Mouse (Mus musculus) erythroblast, embryonic 14.5 days (primary cell): ENCODE data around the gene Hspd1. TPM values are rescaled to one million over a fixed set of nuclear protein-coding genes. Genes with fewer than 3 reads are reported as not detected.

Experiments used
- H3K27me3 ChIP-seq: 2 replicates; pipeline ENCODE4 v1.6.1; 2012; ENCODE audit warnings: inconsistent platforms; ENCODE audit not compliant: control insufficient read depth
- H3K36me3 ChIP-seq: 2 replicates; pipeline ENCODE4 v1.6.1; 2012; ENCODE audit warnings: mild to moderate bottlenecking, inconsistent platforms; ENCODE audit not compliant: control insufficient read depth
- H3K4me1 ChIP-seq: 2 replicates; pipeline ENCODE4 v1.6.1; 2012; ENCODE audit warnings: inconsistent platforms; ENCODE audit not compliant: control insufficient read depth
- H3K4me3 ChIP-seq: replicated peaks from 2 replicates; pipeline ENCODE3; 2012; ENCODE audit warnings: moderate library complexity, mild to moderate bottlenecking, inconsistent platforms
- H3K9me3 ChIP-seq: 2 replicates; pipeline ENCODE4 v1.6.1; 2012; ENCODE audit warnings: low read length, inconsistent platforms, mixed read lengths; ENCODE audit not compliant: control insufficient read depth
- GATA1 ChIP-seq: IDR thresholded peaks from 2 replicates; pipeline ENCODE4 v1.6.1; 2012; ENCODE audit warnings: low read length, inconsistent platforms, mixed read lengths
- TAL1 ChIP-seq: IDR thresholded peaks from 3 replicates; pipeline ENCODE4 v1.6.1; 2012; ENCODE audit warnings: low read length, inconsistent platforms, mixed read lengths
- polyA plus RNA-seq: library from polyadenylated mRNA; stranded (reverse); fragments of >175 nt; gene quantifications from 2 replicates; pipeline ENCODE4 v1.2.3, GENCODE M21; 2012

Hspd1 gene
- polyA plus RNA-seq, 1 experiment = 1.9 TPM

GRCm38 (mm10) chr1:55048841-55049587, 39.0 kb downstream of the Hspd1 start:
- Histone ChIP-seq H3K9me3 (no peaks in the 10 kb centered on the region), H3K27me3 (peaks cover 9% of the 10 kb centered on the region), H3K4me3 (no peak overlapping the region), H3K36me3 (no peaks in the 10 kb centered on the region; the same call in none of the 2 replicates), H3K4me1 (peaks cover 18% of the 10 kb centered on the region)
- TF ChIP-seq TAL1 (no peak), GATA1 (no peak)

GRCm38 (mm10) chr1:55043164-55043563, 44.9 kb downstream of the Hspd1 start:
- peaks cover 7% of the 10 kb centered on the region for H3K4me1 ChIP-seq
- H3K36me3 ChIP-seq = no peaks in the 10 kb centered on the region
- peaks cover 12% of the 10 kb centered on the region for H3K27me3 ChIP-seq
- TF ChIP-seq TAL1 (no peak), GATA1 (no peak)
- H3K4me3 ChIP-seq = no peak overlapping the region
- peaks cover 13% of the 10 kb centered on the region for H3K9me3 ChIP-seq

- no peak for TF ChIP-seq GATA1
- H3K4me1 ChIP-seq = peaks cover 7% of the 10 kb centered on the region
- H3K27me3 ChIP-seq = peaks cover 12% of the 10 kb centered on the region
- H3K4me3 ChIP-seq = no peak overlapping the region
- H3K36me3 ChIP-seq = no peaks in the 10 kb centered on the region
- H3K9me3 ChIP-seq = peaks cover 13% of the 10 kb centered on the region
Observed at GRCm38 (mm10) chr1:55042246-55042645, 45.8 kb downstream of the Hspd1 start.

DNA sequence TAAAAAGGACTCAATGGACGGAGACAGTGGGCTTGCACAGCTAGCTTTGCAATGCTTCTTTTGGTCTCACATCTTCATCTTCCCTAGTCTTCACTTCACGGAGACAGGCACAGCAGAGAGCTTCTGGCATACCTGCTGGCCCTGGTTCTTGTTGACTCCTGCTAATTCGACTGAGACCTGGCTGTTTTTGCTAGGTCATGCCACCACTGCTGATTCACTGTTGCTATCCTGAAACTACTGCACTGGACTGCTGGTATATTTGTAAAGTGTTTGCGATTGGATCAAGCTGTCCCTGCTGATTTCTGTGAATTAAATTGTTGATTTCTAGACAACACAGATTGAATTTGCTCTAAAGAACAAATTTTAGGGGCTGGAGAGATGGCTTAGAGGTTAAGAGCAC, 46.4 kb downstream of the Hspd1 start:
- peaks cover 12% of the 10 kb centered on the region for H3K27me3 ChIP-seq
- H3K4me3 ChIP-seq = no peak overlapping the region
- H3K36me3 ChIP-seq = no peaks in the 10 kb centered on the region
- no peak for TF ChIP-seq TAL1
- no peak for TF ChIP-seq GATA1
- H3K4me1 ChIP-seq = peaks cover 7% of the 10 kb centered on the region
- H3K9me3 ChIP-seq = peaks cover 13% of the 10 kb centered on the region

- no peak for TF ChIP-seq GATA1
- TF ChIP-seq TAL1 = no peak
Observed at GRCm38 (mm10) chr1:55039944-55040343, 48.1 kb downstream of the Hspd1 start.

DNA sequence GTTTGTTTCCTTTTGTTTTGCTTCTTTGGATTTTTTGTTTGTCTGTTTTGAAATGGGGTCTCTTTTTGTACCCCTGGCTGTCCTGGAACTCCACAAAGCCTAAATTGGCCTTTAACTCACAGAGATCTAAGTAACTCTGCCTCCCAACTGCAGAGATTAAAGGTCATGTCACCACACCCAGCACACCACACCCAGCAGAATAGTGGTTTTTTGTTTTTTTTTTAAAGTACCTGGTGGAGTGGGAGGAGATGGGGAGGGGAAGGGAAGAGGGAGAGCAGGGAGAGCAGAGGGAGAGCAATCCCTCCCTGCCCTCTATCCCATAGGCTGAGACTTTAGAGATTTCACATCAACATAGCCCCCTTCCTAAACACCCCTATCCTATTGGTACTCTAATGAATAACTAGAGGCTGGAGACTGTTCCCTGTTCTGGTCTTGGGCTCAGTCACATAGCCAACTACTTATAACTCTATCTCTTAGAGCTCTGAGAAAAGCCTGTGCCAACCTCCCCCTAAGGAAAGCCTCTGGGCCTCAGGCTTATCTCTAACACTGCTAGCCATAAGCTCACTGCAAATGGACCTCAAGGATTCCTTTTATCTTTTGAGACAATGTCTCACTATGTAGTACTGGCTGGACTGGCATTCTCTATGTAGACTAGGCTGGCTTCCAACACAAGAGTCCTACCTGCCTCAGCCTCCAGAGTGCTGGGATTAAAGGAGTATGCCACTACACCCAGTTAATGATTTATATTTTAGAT, 56.8 kb downstream of the Hspd1 start:
- Histone ChIP-seq H3K27me3 (no peaks in the 10 kb centered on the region), H3K4me3 (no peak overlapping the region), H3K4me1 (peaks cover 34% of the 10 kb centered on the region), H3K9me3 (no peaks in the 10 kb centered on the region), H3K36me3 (no peaks in the 10 kb centered on the region)
- no peak for TF ChIP-seq GATA1
- TF ChIP-seq TAL1 = no peak

More at GRCm38 (mm10) chr1:55039944-55040343, 48.1 kb downstream of the Hspd1 start:
- Histone ChIP-seq H3K4me1 (peaks cover 7% of the 10 kb centered on the region), H3K9me3 (peaks cover 13% of the 10 kb centered on the region), H3K36me3 (no peaks in the 10 kb centered on the region), H3K27me3 (peaks cover 7% of the 10 kb centered on the region), H3K4me3 (no peak overlapping the region)

- H3K27me3 ChIP-seq = no peaks in the 10 kb centered on the region
- peaks cover 46% of the 10 kb centered on the region for H3K4me1 ChIP-seq
- no peak overlapping the region for H3K4me3 ChIP-seq
- TF ChIP-seq GATA1 = no peak
- no peak for TF ChIP-seq TAL1
- H3K36me3 ChIP-seq = peaks cover 7% of the 10 kb centered on the region
- no peaks in the 10 kb centered on the region for H3K9me3 ChIP-seq
Observed at GRCm38 (mm10) chr1:55029446-55029845, 58.6 kb downstream of the Hspd1 start.

- no peaks in the 10 kb centered on the region for H3K27me3 ChIP-seq
- no peaks in the 10 kb centered on the region for H3K9me3 ChIP-seq
- peak overlapping the region; percentile 46 for H3K4me3 ChIP-seq
- H3K36me3 ChIP-seq = peaks cover 9% of the 10 kb centered on the region
- TF ChIP-seq TAL1 (no peak), GATA1 (no peak)
- H3K4me1 ChIP-seq = peaks cover 51% of the 10 kb centered on the region
Observed at GRCm38 (mm10) chr1:55028512-55029249, 59.4 kb downstream of the Hspd1 start.

DNA sequence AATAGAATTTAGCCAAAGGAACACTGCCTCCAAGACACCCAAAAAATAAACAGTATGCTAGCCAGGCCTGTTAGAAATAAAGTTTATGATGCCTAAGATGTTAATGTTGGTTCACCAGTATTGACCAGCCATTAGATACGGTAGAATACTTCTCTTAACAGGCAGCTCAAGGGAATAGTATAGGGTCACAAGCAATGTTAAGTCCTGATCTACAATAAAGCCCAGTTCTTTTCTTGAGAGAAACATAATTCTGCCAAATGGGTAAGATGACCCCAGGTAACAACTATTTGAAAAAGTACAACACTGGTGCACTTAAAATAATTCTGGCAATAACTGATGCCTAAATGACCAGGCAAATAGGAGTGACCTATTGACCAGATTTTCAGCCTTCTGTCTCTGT, 60.1 kb downstream of the Hspd1 start:
- TF ChIP-seq TAL1 (no peak), GATA1 (no peak)
- Histone ChIP-seq H3K4me3 (peak overlapping the region; percentile 70), H3K4me1 (peaks cover 58% of the 10 kb centered on the region), H3K27me3 (no peaks in the 10 kb centered on the region), H3K9me3 (no peaks in the 10 kb centered on the region), H3K36me3 (peaks cover 15% of the 10 kb centered on the region)

Other genes starting within 250 kb of the Hspd1 start
- 0.02 and 0.03 TPM in 2 replicates for gene Ankrd44, start 161.9 kb downstream of the Hspd1 start, polyA plus RNA-seq
- gene Sf3b1, start 60.8 kb downstream of the Hspd1 start, polyA plus RNA-seq = 1.3 and 1.5 TPM in 2 replicates
- gene Coq10b, start 35.5 kb downstream of the Hspd1 start, polyA plus RNA-seq = 1.0 and 1.5 TPM in 2 replicates
- 8.0 and 8.4 TPM in 2 replicates for gene Hspe1, start 111 bp downstream of the Hspd1 start, polyA plus RNA-seq
- gene Mob4, start 43.0 kb upstream of the Hspd1 start, polyA plus RNA-seq = 0.29 and 0.73 TPM in 2 replicates
- gene Rftn2, start 138.5 kb upstream of the Hspd1 start, polyA plus RNA-seq = not detected in 2 replicates
- gene Mars2, start 148.9 kb upstream of the Hspd1 start, polyA plus RNA-seq = 0.05 and 0.07 TPM in 2 replicates